Mouse (Mus musculus): ENCODE results near the gene Elmo1. TPM values are rescaled to one million over a fixed set of nuclear protein-coding genes. Genes with fewer than 3 reads are reported as not detected.

Elmo1 gene
- total and polyA plus RNA-seq, 3 experiments: 5.2 to 7.6 TPM; not detected in 1

DNA sequence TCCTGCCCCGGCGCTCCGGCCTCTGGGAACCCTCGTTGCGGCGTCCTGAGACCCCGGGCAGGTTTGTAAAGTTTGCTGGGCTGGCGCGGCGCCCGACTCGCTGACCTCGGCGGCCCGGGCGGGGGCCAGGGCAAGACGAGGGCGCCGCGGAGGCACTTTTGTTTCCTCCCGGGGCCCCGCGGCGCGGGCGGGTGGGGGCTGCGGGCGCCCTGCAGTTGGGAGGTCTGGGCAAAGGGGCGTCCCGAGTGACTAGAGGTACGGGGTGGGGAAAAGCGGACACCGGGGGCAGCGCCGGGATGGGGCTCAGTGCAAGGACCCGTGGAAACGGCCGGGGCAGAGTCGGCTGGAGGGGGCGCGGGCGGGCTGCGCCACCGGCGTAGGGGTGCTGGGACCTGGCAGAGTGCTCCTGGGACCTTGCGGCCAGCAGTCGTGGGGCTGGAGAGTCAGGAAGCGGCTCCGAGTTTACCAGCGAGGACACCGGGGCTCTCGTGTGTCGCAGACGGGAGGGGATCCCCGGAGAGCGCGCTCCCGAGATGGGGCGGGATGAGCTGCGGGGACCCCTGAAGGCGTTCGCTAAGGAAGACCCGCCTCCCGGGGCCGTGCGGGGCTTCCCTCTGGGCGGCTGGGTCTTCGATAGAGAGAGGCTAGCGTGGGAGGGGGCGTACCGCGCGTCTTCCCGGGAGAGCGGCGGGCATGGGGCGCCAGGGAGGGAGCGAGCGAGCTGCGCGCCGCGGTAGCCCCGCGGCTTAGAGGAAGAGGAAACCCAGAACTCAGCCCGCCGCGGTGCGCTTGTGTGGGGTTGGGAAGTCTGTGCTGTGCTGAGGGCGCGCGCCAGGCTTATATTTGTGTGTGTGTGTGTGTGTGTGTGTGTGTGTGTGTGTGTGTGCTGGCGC lies 561 bp downstream of the Elmo1 start:
- Histone ChIP-seq H3K27ac (ENCODE audit: control insufficient read depth, low read depth, low read length) (no peak overlapping the region), H3K36me3 (ENCODE audit: control insufficient read depth in 1 of 2, insufficient read depth in 2 of 2, low read length in 2 of 2) (no peaks in the 10 kb centered on the region), H3K4me3 (ENCODE audit: control insufficient read depth in 1 of 2, insufficient read depth in 1 of 2, low read depth in 2 of 2, low read length in 2 of 2) (no peak overlapping the region), H3K9me3 (replicated peaks; ENCODE audit: insufficient read depth, low read length) (no peaks in the 10 kb centered on the region), H3K79me2 (ENCODE audit: control insufficient read depth, insufficient read depth, low read length, poor library complexity) (no peaks in the 10 kb centered on the region), H3K27me3 (ENCODE audit: control insufficient read depth in 1 of 2, insufficient read depth in 2 of 2, low read length in 2 of 2) (no peaks in the 10 kb centered on the region), H3K9ac (ENCODE audit: control insufficient read depth, low read depth, low read length, poor library complexity, severe bottlenecking) (no peak overlapping the region), H3K4me1 (ENCODE audit: control insufficient read depth in 1 of 2, insufficient read depth in 2 of 2, low read length in 2 of 2) (no peaks in the 10 kb centered on the region)
- TF ChIP-seq USF1 (IDR thresholded peaks at IDR 0.05; ENCODE audit: low read depth, low read length) (no peak), MYB (IDR thresholded peaks at IDR 0.05; ENCODE audit: low read depth, low read length) (no peak), ELF1 (IDR thresholded peaks at IDR 0.05; ENCODE audit: low read depth, low read length) (no peak), MAZ (IDR thresholded peaks at IDR 0.05; ENCODE audit: low read depth, low read length) (no peak), NRF1 (IDR thresholded peaks at IDR 0.05; ENCODE audit: insufficient read depth, low read depth, low read length, poor library complexity, severe bottlenecking) (no peak), MXI1 (IDR thresholded peaks at IDR 0.05; ENCODE audit: low read depth, low read length) (no peak), CHD2 (IDR thresholded peaks at IDR 0.05; ENCODE audit: low read length) (no peak), TCF12 (IDR thresholded peaks at IDR 0.05; ENCODE audit: low read depth, low read length) (no peak), MEF2A (IDR thresholded peaks at IDR 0.05; ENCODE audit: extremely low read depth, insufficient replicate concordance, low read depth, low read length, poor library complexity, severe bottlenecking) (no peak), POLR2A (IDR thresholded peaks at IDR 0.05; ENCODE audit: control insufficient read depth in 1 of 2, insufficient read depth in 1 of 2, low read depth in 1 of 2, low read length in 2 of 2, poor library complexity in 1 of 2) (no peak), KAT2A (conservative IDR thresholded peaks at IDR 0.05; ENCODE audit: low read depth, low read length) (no peak), POLR2AphosphoS2 (IDR thresholded peaks at IDR 0.05; ENCODE audit: low read length) (no peak), GATA1 (IDR thresholded peaks at IDR 0.05; ENCODE audit: low read depth, low read length) (no peak), TBP (IDR thresholded peaks at IDR 0.05; ENCODE audit: low read depth, low read length) (no peak), TAL1 (IDR thresholded peaks at IDR 0.05; ENCODE audit: low read length) (no peak)
- no peak for DNase-seq (ENCODE audit: low read depth, low spot score)

DNA sequence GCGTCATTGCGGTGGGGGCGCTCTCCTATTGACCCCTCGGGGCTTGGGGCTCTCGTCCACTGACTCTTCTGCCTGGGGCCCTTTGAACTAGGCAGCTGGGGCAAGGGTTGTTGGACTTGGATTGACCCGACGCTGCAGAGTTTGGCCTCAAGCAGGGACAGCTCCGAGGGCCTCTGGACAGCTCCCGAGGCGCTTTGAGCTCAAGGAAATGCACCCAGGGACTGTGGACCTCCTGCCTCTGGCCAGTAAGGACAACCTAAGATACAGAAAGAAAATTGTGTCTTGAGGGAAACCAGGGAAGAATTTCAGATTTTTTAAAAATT lies 1.2 kb downstream of the Elmo1 start:
- no peaks in the 10 kb centered on the region for H3K36me3 ChIP-seq (ENCODE audit: control insufficient read depth in 1 of 2, insufficient read depth in 2 of 2, low read length in 2 of 2)
- H3K79me2 ChIP-seq (ENCODE audit: control insufficient read depth, insufficient read depth, low read length, poor library complexity): no peaks in the 10 kb centered on the region
- H3K9ac ChIP-seq (ENCODE audit: control insufficient read depth, low read depth, low read length, poor library complexity, severe bottlenecking): no peak overlapping the region
- DNase-seq (ENCODE audit: low read depth, low spot score): no peak
- TF ChIP-seq HCFC1 (IDR thresholded peaks at IDR 0.05; ENCODE audit: low read depth, low read length) (no peak), GATA1 (IDR thresholded peaks at IDR 0.05; ENCODE audit: low read depth, low read length) (no peak)
- H3K4me1 ChIP-seq (ENCODE audit: control insufficient read depth in 1 of 2, insufficient read depth in 2 of 2, low read length in 2 of 2): no peaks in the 10 kb centered on the region
- no peaks in the 10 kb centered on the region for H3K27me3 ChIP-seq (ENCODE audit: control insufficient read depth in 1 of 2, insufficient read depth in 2 of 2, low read length in 2 of 2)
- H3K27ac ChIP-seq (ENCODE audit: control insufficient read depth, low read depth, low read length): no peak overlapping the region
- H3K9me3 ChIP-seq (replicated peaks; ENCODE audit: insufficient read depth, low read length): no peaks in the 10 kb centered on the region
- H3K4me3 ChIP-seq (ENCODE audit: control insufficient read depth in 1 of 2, insufficient read depth in 1 of 2, low read depth in 2 of 2, low read length in 2 of 2): no peak overlapping the region
